Mouse (Mus musculus): ENCODE data around the gene Nectin4.
"Not testable (repeated sequence)": the region's sequence is repeated elsewhere in the genome, so short reads cannot be mapped to it uniquely, and the experiment has no call there.

The Nectin4 gene

DNA sequence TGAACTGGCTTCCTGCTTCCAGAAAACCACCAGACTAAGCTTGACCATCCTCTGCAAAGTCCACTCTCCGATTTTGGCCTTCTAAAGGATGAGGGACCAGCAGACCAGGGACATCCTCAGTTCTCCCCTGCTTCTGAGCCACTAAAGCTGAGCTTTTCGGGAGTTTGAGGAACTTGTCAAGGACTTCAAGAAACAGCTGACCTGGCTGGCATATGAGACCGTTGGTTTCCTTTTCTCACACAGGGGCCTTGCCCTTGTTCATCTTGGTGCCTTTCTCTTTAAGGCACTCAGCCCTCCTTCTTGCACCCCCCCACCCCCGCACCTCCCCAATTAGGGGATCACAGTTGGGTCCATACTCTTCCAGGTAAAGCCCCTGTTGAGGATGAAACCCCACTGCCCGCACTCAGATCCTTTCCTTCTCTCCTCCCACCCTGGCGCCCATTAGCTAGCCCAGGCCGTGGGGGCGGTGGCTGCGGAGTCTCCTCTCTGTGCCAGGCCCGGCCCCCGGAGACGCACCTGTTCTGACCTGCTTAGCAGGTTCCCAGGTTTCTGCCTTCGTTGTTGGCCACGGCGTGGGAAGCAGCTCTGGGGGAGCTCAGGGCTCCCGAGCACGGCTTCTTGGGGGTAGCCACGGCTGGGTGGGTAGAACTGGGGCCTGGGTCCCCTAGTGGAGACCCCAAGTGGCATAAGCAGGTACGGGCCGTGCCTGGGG lies at the start of gene Nectin4:
Gene Nectin4 (plus strand): TSS at position 255 of the 712 bp plus-strand sequence.
- DNase-seq (ENCODE audit: low read depth in 2 of 2, low spot score in 2 of 2) = no peak

DNA sequence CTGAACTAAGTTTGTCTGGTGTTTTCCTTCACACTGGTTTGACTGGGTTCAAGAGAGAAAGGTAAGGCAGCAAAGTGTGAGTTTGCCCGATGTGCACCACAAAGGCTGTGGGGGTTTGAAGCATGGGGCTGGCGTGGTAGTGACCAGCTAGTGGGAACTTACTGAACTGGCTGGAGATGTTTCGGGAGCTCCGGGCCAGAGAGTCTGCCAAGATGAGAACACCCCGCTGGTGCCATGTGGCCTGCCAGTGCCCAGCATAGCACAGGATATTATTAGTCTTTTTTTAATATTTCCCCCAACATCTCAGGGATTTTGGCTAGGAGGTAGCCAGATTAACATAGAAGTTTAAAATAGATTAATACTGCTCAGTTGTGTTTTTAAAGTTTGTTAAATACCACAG lies 49.7 kb upstream of the Nectin4 start:
- no peak for DNase-seq (ENCODE audit: low read depth in 2 of 2, low spot score in 2 of 2)

DNA sequence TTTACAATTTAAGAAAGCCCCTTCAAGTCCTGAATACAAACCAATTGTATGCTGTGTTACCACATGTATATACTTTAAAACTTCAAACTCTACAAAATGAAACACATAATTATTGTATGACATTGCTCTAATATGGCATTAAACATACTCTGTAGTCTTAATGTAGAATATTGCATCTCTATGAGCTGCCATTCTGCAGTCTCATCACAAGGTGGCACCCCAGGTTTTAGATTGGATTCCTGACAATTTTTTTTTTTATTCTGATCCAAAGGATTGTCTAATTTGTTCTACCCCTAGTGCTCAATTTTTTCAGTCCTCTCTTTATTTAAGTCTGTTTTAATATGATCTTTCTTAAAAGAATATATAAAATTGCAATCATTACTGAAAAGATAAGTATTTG lies 48.5 kb upstream of the Nectin4 start:
- peak in 1 of 2 experiments; percentile 46 for DNase-seq (ENCODE audit: low read depth in 2 of 2, low spot score in 2 of 2)

DNA sequence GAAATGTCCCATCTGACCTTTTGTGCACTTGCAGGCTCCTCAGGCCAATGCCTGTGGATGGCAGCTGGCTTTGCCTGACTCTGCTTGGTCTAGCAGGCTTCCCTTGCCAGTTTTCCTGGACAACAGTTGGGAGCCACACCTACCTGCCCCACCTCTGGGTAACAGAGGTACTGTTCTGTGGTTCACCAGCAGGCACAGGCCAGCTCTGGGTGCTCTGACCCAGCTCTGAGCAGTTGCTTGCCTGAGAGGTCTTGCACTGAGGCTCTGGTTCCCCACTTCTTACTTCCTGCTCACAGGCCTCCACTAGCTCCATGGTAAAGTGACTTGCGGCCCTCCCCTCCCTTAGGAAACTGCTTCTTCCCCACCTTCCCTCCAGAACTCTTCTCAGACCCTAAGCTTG lies 47.9 kb upstream of the Nectin4 start:
- DNase-seq (ENCODE audit: low read depth in 2 of 2, low spot score in 2 of 2) = no peak

DNA sequence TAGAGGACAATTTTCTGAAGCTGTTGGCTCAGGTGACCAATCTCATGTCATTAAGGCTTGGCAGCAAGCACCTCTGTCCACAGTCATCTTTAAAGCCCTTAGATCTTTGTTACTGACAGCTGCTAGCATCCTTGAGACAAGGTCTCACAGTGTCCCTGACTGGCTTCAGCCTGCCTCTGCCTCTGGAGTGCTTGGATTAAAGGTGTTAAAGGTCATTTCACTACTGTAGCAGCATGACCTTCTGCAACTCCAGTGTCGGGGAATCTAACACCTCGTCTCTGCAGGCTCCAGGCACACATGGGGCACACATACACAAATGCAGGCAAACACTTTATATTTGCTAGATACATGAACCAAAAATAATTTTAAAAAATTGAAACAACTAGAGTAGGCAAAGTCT lies 44.3 kb upstream of the Nectin4 start:
- DNase-seq (ENCODE audit: low read depth in 2 of 2, low spot score in 2 of 2) = no peak

DNA sequence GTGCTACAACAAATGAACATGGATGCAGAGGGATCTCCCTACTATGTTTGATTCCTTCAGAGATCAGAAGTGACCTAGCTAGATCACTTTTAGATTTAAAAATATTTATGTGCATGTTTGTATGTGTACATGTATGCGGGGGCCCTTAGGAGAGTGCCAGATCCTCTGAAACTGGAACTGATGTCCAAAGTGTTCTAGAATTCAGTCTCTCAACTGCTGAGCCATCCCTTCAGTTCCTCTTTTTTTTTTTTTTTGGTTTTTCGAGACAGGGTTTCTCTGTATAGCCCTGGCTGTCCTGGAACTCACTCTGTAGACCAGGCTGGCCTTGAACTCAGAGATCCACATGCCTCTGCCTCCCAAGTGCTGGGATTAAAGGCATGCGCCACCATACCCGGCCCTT lies 43.3 kb upstream of the Nectin4 start:
- not testable (repeated sequence) for DNase-seq (ENCODE audit: low read depth in 2 of 2, low spot score in 2 of 2)

DNA sequence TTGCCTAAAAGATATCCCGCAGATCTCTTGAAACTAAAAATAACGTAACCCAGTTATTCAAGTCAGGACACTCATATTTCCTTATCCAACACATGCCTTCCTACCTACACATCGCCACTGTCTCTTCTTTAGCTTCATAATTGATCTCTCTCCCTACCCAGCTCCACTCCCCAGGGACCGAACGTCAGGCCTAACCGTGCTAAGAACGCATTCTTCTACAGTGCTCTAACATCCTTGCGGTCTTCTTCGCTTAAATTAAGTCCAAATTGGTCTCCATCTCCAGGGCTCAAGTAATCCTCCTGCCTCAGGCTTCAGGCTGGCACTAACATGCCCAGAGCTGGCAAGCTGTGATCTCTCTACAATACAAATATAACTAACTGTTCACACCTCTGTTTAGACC lies 41.7 kb upstream of the Nectin4 start:
- DNase-seq (ENCODE audit: low read depth in 2 of 2, low spot score in 2 of 2) = no peak

DNA sequence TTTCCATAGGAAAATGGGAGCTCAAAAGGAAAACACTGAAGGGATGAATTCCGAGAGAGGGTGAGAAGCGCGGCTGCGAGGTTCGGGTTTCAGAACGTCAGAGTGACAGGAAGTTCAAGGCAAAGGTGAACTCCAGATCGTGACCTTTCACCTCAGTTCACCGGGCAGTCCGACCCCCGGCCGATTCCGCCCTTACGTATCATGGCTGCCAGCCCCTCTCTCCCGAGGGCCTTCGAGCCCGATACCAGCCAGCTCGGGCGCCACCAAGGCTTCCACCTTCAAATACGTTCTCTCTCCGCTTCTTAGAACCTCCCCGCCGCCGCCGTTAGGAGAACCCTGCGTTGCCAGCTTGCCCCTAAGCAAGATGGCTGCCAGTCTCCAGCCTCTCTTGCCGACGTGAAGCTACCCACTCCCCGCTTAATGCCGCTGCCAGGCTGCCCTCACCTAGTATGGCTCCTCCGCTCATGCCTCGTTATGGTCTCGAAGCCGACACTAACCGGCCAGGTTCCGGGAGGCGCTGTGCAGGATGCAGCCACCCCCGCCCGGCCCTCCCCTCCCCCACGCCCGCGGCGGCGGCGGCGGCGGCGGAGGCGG lies 41.0 kb upstream of the Nectin4 start, which contains the start of gene Dedd:
Gene Dedd (plus strand): TSS at position 307 of the 594 bp plus-strand sequence.
- peak; percentile 86 to 87 for DNase-seq (ENCODE audit: low read depth in 2 of 2, low spot score in 2 of 2)

DNA sequence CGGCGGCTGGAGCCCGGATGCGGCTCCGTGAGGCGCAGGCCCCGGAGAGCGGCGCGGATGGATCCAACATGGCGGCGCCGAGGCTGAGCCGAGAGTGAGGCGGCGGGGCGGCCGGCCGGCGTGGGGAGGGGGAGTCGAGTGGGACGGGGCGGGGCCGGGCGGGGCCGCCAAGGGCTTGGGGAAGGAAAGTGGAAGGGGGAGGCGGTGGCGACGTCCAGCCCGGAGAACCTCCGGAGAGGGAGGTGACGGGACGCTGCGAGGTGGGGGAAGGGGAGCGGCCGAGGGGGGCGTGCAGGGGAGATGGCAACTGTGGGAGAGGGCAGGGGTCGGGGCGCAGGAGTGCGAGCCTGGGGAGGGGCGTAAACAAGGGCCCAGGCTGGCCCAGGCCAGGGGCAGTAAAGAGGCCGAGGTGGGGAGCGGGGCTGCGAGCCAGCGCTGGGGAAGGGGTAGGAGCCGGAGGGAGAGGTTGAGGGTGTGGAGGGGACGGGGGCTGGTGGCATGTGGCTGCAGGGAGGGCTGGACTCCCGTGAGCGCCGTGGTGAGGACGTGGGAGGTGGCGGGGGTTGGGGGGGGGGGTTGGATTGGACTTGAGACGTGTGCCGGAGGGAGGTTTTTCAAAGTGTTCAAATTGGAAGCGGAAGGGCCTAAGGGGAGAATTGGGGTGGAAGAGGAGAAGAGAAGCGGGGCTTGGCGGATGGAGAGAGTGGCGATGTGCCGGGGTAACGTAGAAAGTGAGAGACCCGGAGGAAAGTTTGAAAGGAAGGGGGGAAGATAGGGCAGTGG lies 40.3 kb upstream of the Nectin4 start:
- peak; percentile 13 to 19 for DNase-seq (ENCODE audit: low read depth in 2 of 2, low spot score in 2 of 2)

DNA sequence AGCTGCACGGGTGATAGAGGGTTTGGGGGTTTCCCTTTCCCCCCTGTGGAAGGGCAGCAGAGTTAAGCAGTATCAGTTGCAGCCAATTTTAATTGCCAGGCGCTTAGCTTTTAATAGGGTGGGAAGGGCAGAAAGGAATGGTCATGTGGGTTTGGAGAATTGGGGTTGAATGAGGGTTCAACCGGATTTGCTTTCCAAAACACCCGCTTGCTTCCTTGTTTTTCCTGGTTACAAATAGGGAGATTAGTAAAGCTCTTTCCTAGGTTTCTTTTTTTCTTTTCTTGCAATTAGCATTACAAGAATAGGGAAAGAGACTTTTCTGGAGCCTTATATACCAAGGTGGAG lies 39.7 kb upstream of the Nectin4 start:
- DNase-seq (ENCODE audit: low read depth in 2 of 2, low spot score in 2 of 2) = no peak

DNA sequence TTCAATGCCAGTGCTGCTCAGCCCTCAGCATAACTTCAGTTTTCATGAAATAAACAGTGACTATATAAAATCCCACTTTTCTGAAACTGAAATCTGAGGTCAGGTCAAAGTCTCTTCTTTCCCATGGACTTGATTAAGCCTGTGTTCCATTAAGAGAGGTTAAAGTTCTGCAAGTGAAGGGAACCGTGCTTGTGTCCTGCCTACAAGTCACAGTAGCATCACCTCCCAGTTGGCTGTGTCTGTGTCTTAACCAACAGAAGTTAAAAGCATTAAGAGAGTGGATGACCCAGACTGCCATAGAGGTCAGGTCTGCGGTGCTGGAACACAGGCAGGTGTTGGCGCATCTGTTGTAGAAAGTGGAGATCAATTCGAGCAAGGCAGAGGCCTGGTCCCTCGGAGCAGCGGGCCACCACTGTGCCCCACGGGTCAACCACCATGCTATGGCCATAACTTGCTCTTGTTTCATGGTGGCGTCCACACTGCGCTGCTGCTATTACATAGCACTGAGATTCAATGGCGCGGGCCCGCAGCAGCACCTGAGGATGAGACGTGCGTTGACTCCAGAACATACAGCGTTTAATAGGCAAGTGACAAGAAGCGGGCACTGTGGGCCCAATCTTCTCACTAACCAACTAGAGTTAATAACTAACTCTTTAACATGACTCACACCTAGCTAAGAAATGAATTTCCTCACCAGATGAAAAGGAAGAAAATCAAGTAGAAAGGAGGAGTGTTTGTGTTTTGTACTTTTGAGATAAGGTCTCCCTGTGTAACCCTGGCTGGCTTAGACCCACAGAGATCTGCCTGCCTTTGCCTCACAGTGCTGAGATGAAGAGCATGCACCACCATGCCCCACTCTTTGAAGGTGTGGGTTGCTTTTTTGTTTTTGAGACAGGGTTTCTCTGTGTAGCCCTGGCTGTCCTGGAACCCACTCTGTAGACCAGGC lies 27.4 kb upstream of the Nectin4 start:
- no peak for DNase-seq (ENCODE audit: low read depth in 2 of 2, low spot score in 2 of 2)

DNA sequence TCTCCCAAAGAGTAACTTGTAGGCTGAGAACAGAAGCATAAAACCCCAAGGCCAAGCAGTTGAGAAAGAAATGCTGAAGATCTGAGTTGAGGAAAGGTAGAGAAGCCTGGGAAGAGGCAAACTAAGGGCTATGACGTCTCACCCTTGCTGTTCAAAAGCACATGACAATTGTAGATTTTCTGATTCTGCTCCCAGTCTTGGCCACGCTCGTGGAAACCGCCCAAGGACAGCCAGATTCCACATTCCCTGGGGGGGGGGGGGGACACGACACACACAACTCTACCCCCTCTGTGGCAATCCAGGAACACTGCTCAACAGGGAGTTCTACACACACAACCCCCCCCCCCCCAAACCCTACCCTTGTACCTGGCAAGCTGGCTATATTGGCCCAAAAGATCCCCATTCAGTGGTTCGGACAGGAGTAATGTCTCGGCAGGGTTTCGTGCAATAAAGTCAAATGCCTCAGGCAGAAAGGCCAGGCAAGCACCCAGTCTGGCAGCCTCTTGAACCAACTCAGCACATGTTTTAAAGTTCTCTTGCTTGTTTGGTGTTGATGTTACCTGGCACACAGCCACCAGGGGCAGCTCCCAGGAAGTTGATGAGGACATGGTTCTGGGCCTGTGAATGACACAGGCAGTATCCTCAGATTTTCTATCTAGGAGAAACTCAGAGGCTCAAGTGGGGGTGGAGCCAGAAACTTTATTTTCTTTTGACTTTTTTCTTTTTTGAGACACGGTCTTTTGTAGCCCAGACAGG lies 25.8 kb upstream of the Nectin4 start:
- DNase-seq (ENCODE audit: low read depth in 2 of 2, low spot score in 2 of 2) = no peak

DNA sequence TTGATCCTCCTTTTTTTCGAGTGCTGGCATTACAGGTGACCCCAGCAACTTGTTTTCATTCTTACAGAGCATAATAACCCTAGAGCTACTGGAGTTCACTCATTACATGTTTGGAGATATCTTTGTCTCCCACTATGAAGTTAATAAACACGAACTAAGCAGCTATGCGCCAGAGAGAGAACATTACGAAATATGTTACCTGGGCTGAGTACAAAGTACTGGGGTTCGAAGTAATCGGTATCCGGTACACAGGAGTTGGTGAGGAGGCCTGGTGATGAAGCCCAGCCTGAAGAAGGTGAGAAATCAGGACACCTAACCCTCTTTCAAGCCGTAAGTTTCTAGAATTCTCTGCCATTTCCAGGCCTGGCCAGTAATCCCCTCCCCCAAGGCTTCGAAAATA lies 25.2 kb upstream of the Nectin4 start:
- DNase-seq (ENCODE audit: low read depth in 2 of 2, low spot score in 2 of 2) = no peak

DNA sequence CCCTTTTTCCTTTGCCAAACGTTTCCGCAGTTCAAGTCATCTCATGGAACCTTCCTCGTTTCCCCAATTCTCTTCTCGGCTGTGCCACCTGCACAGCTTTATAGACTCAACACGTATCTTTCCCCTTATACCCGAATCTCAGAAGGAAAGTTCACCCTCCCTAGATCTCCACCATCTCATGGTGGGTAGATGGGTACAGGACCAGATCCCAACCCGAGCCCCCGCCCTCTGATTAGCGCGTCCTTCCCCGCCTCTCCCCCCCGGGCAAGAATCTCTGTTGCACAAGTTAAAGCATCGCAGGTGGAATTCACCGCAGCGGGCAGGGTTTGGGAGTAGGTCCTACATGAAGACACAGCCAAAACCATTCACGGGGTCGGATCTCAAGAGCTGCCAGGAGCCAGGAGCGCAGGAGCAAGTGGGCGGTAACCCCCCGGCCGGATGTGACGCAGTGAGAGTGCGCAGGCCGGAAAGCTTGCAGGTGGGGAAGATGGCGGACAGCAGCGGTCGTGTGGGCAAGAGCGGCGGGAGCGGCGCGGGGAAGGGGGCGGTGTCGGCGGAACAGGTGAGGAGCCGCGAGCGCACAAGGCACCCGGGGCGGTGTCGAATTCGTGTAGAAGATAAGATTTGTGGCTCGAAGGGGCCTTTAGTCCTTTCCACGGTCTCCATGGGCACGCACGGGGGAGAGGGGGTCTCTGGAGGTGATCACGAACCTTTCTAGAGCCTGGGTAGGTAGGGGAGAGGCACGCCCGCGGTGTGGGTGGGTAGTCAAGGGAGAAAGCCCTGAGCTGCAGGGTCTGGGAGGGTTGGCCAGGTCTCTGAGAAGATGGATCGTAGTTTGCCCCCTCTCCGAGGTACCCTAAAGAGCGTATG lies 24.4 kb upstream of the Nectin4 start, which contains the start of the genes Nit1 and Pfdn2:
Gene Nit1 (minus strand): TSS at position 422 of the 870 bp plus-strand sequence.
Gene Pfdn2 (plus strand): TSS at position 446 of the 870 bp plus-strand sequence.
- peak; percentile 83 to 88 for DNase-seq (ENCODE audit: low read depth in 2 of 2, low spot score in 2 of 2)

DNA sequence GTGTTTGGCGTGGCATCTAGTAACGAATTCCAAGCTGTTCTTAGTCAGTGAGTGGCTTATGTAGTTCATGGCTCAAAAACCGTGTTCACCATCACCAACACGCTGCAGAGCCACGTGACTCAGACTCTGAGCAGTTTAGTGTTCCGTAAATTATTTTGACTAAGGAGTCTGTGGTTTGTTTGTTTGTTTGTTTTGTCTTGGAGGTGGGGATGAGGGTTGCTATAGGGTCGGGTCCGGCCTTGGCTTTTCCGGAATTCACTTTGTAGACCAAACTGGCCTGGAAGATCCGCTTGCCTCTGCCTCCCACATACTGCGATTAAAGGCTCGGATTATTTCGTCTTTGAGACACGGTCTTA lies 23.8 kb upstream of the Nectin4 start:
- no peak for DNase-seq (ENCODE audit: low read depth in 2 of 2, low spot score in 2 of 2)

DNA sequence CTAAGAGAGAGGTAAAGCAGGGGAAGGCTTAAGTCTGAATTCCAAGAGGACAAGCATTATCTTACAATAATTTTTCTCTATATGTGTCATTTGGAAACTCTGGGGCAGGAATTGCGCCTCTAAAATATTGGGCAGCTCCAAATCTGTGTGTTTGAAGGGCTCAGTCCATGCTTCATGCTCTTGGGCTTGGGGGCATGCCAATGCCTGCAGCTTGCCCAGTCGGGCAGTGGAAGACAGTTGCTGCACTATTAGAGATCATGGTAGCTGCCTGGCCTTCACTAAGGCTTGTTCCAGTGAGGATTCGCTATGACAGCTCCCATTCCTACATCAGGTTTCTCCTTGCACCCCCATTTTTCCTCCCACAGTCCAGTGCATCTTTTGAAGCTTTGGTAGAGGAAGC lies 21.2 kb upstream of the Nectin4 start:
- DNase-seq (ENCODE audit: low read depth in 2 of 2, low spot score in 2 of 2) = no peak

DNA sequence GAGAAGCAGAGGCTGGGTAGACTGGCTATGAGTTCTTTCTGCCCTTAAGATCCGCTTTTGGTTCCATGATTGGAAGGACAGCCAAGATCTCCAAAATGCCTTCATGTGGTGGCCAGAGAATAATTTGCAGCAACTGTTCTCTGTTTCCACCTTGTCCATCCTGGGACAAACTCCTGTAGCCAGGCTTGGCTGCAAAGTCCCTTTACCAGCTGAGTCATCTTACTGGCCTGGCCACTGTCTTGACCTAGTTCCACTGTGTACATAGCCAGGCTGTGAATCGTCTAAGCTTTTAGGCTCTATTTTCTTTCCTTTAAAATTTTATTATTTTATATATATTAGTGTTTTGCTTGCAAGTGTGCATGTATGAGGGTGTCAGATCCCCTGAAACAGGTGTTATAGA lies 20.7 kb upstream of the Nectin4 start:
- no peak for DNase-seq (ENCODE audit: low read depth in 2 of 2, low spot score in 2 of 2)

DNA sequence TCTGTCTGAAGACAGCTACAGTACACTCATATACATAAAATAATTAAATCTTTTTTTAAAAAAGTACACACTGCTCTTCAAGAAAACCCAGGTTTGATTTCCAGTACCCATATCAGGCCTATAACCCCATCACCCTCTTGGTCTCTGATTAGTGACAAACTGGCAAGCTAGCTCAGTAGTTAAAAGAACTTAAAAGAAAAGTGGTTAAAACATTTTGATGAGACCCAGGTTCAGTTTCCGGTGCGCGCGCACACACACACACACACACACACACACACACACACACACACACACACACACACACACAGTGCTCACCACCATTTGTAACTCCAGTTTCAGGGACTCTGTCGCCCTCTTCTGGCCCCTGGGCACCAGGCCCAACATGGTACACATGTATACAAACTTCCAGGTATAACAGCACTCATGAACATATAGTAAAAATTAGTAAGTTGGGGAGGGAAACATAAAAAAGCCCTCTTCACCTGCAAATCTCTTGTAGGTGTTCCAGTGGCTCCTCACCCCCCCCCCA lies 14.0 kb upstream of the Nectin4 start:
- DNase-seq (ENCODE audit: low read depth in 2 of 2, low spot score in 2 of 2) = peak; percentile 74 to 78

DNA sequence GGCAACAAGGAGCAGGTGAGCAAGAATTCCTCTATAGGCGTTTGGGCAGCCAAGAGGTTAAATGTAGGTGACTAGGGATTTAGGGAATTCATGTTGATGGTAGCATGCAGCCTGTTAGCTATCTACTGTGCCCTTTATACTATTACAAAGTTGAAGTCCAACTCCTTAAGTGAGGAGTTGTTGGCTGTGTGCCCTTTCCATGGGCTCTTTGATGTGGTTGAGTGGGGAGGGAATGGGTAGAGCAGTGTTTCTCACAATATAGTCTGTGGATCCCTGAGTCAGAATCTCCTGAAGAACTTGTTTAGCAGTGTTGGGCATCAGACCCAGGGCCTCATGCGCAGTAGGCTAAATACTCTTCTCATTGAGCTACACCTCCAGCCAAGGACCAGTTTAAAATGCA lies 13.1 kb upstream of the Nectin4 start:
- no peak for DNase-seq (ENCODE audit: low read depth in 2 of 2, low spot score in 2 of 2)
